Mouse (Mus musculus): ENCODE results near the gene Arhgap35. TPM values are rescaled to one million over a fixed set of nuclear protein-coding genes. Genes with fewer than 3 reads are reported as not detected.
A peak's percentile ranks its signal among the peaks of the same experiment; 100 is the strongest.

The Arhgap35 gene
- polyA plus RNA-seq, 1 experiment from 2014 or later: 3.8 TPM

- H3K4me2 ChIP-seq (replicated peaks; ENCODE audit: low read depth): no peak overlapping the region
- H3K4me1 ChIP-seq (replicated peaks; ENCODE audit: control insufficient read depth, insufficient read depth): no peaks in the 10 kb centered on the region
- TF ChIP-seq CTCF (IDR thresholded peaks at IDR 0.05; ENCODE audit: low read depth): peak; percentile 79
- TF ChIP-seq EP300 (optimal IDR thresholded peaks at IDR 0.05): no peak
- H3K4me3 ChIP-seq (ENCODE audit: low read depth, low read length): no peak overlapping the region
- DNase-seq (ENCODE audit: low spot score): peak; percentile 45
- peaks cover 10% of the 10 kb centered on the region for H3K36me3 ChIP-seq (ENCODE audit: control insufficient read depth, insufficient read depth, low read length)
- no peak overlapping the region for H3K9ac ChIP-seq (ENCODE audit: low read length)
- 45% methylated on average over 2 of the region's 2 CpGs for WGBS
- no peak for ATAC-seq (ENCODE audit: low FRiP score, low TSS enrichment)
- no peak overlapping the region for H3K27ac ChIP-seq (replicated peaks)
- H3K9me3 ChIP-seq (ENCODE audit: control insufficient read depth, low read length): no peaks in the 10 kb centered on the region
- H3K27me3 ChIP-seq (ENCODE audit: control insufficient read depth, insufficient read depth, low read length): no peaks in the 10 kb centered on the region
Observed at GRCm38 (mm10) chr7:16493361-16493760, 121.4 kb downstream of the Arhgap35 start.

GRCm38 (mm10) chr7:16492211-16492610 is 122.6 kb downstream of the Arhgap35 start:
- WGBS: 60% methylated on average over 3 of the region's 3 CpGs
- no peaks in the 10 kb centered on the region for H3K27me3 ChIP-seq (ENCODE audit: control insufficient read depth, insufficient read depth, low read length)
- H3K9me3 ChIP-seq (ENCODE audit: control insufficient read depth, low read length): no peaks in the 10 kb centered on the region
- no peak overlapping the region for H3K4me2 ChIP-seq (replicated peaks; ENCODE audit: low read depth)
- DNase-seq (ENCODE audit: low spot score): no peak
- H3K27ac ChIP-seq (replicated peaks): no peak overlapping the region
- H3K36me3 ChIP-seq (ENCODE audit: control insufficient read depth, insufficient read depth, low read length): peaks cover 3% of the 10 kb centered on the region
- H3K4me3 ChIP-seq (ENCODE audit: low read depth, low read length): no peak overlapping the region
- no peaks in the 10 kb centered on the region for H3K4me1 ChIP-seq (replicated peaks; ENCODE audit: control insufficient read depth, insufficient read depth)
- H3K9ac ChIP-seq (ENCODE audit: low read length): no peak overlapping the region
- TF ChIP-seq CTCF (IDR thresholded peaks at IDR 0.05; ENCODE audit: low read depth) (no peak), EP300 (optimal IDR thresholded peaks at IDR 0.05) (no peak)
- ATAC-seq (ENCODE audit: low FRiP score, low TSS enrichment): no peak

DNA sequence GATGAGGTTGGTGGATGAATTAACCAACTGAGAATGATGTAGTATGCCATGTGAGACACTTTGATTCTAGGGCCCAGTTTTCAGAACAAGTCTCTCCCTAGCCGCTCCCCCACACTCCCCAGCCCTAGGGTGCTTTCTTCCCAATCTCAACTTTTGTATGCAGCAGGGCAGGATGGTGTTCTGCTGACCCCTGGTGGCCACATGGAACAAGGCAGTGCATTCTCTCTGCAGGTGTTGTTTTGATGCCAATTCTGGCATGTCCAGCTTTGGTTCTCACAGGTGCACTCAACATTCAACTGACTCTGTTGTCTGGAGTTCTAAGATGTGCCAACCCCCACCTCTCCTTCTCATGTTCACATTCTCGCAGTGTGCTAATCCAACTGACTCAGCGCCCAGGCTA is 123.0 kb downstream of the Arhgap35 start:
- H3K27ac ChIP-seq (replicated peaks): no peak overlapping the region
- ATAC-seq (ENCODE audit: low FRiP score, low TSS enrichment) (no peak; the same call in 1 of the 2 replicates), DNase-seq (ENCODE audit: low spot score) (peak; percentile 75)
- 28% methylated on average over 3 of the region's 3 CpGs for WGBS
- H3K4me1 ChIP-seq (replicated peaks; ENCODE audit: control insufficient read depth, insufficient read depth): no peaks in the 10 kb centered on the region
- H3K9me3 ChIP-seq (ENCODE audit: control insufficient read depth, low read length): no peaks in the 10 kb centered on the region
- TF ChIP-seq CTCF (IDR thresholded peaks at IDR 0.05; ENCODE audit: low read depth) (peak; percentile 98), EP300 (optimal IDR thresholded peaks at IDR 0.05) (no peak)
- H3K4me2 ChIP-seq (replicated peaks; ENCODE audit: low read depth): no peak overlapping the region
- H3K36me3 ChIP-seq (ENCODE audit: control insufficient read depth, insufficient read depth, low read length): no peaks in the 10 kb centered on the region; the same call in 1 of the 2 replicates
- H3K4me3 ChIP-seq (ENCODE audit: low read depth, low read length): no peak overlapping the region
- H3K27me3 ChIP-seq (ENCODE audit: control insufficient read depth, insufficient read depth, low read length): no peaks in the 10 kb centered on the region
- no peak overlapping the region for H3K9ac ChIP-seq (ENCODE audit: low read length)

- Histone ChIP-seq H3K4me2 (replicated peaks; ENCODE audit: low read depth) (no peak overlapping the region), H3K9me3 (ENCODE audit: control insufficient read depth, low read length) (no peaks in the 10 kb centered on the region), H3K4me1 (replicated peaks; ENCODE audit: control insufficient read depth, insufficient read depth) (no peaks in the 10 kb centered on the region), H3K27ac (replicated peaks) (no peak overlapping the region), H3K9ac (ENCODE audit: low read length) (no peak overlapping the region), H3K27me3 (ENCODE audit: control insufficient read depth, insufficient read depth, low read length) (no peaks in the 10 kb centered on the region), H3K4me3 (ENCODE audit: low read depth, low read length) (no peak overlapping the region), H3K36me3 (ENCODE audit: control insufficient read depth, insufficient read depth, low read length) (no peaks in the 10 kb centered on the region)
- TF ChIP-seq CTCF (IDR thresholded peaks at IDR 0.05; ENCODE audit: low read depth): no peak
- no peak for ATAC-seq (ENCODE audit: low FRiP score, low TSS enrichment)
- 81% methylated on average over 9 of the region's 9 CpGs for WGBS
- no peak for DNase-seq (ENCODE audit: low spot score)
Observed at GRCm38 (mm10) chr7:16489948-16490347, 124.8 kb downstream of the Arhgap35 start.

DNA sequence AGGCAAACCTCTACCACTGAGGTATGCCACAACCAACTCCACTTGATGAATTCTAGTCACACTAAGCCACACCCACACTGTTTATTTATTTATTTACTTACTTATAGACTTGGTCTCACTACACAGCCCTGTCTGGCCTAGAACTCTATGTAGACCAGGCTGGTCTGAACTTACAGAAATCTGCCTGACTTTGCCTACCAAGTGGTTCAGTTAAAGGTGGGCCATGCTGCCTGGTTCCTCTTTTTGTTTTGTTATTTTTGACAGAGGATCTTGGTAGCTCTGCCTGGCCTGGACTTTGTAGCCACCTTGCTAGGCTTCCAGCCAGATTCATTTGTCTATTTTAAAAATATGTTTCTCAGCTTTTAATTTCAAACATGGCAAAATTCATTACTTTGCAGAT is 126.0 kb downstream of the Arhgap35 start:
- Histone ChIP-seq H3K9ac (ENCODE audit: low read length) (no peak overlapping the region), H3K27me3 (ENCODE audit: control insufficient read depth, insufficient read depth, low read length) (no peaks in the 10 kb centered on the region), H3K27ac (replicated peaks) (no peak overlapping the region), H3K4me1 (replicated peaks; ENCODE audit: control insufficient read depth, insufficient read depth) (no peaks in the 10 kb centered on the region), H3K36me3 (ENCODE audit: control insufficient read depth, insufficient read depth, low read length) (no peaks in the 10 kb centered on the region), H3K4me2 (replicated peaks; ENCODE audit: low read depth) (no peak overlapping the region), H3K9me3 (ENCODE audit: control insufficient read depth, low read length) (no peaks in the 10 kb centered on the region), H3K4me3 (ENCODE audit: low read depth, low read length) (no peak overlapping the region)
- DNase-seq (ENCODE audit: low spot score): no peak
- no peak for ATAC-seq (ENCODE audit: low FRiP score, low TSS enrichment)
- TF ChIP-seq CTCF (IDR thresholded peaks at IDR 0.05; ENCODE audit: low read depth) (no peak), EP300 (optimal IDR thresholded peaks at IDR 0.05) (no peak)

GRCm38 (mm10) chr7:16477628-16478027 is 137.2 kb downstream of the Arhgap35 start, which contains the start of gene Npas1:
Gene Npas1, minus strand, starts transcription at chr7:16477728.
- WGBS: 83% methylated on average over 8 of the region's 8 CpGs
- Histone ChIP-seq H3K36me3 (ENCODE audit: control insufficient read depth, insufficient read depth, low read length) (no peaks in the 10 kb centered on the region), H3K4me1 (replicated peaks; ENCODE audit: control insufficient read depth, insufficient read depth) (no peaks in the 10 kb centered on the region), H3K9me3 (ENCODE audit: control insufficient read depth, low read length) (no peaks in the 10 kb centered on the region), H3K4me2 (replicated peaks; ENCODE audit: low read depth) (peak within 1 kb of the TSS; percentile 40), H3K27ac (replicated peaks) (no peak within 1 kb of the TSS), H3K4me3 (ENCODE audit: low read depth, low read length) (peak within 1 kb of the TSS; percentile 21), H3K9ac (ENCODE audit: low read length) (no peak within 1 kb of the TSS), H3K27me3 (ENCODE audit: control insufficient read depth, insufficient read depth, low read length) (peaks cover 24% of the 10 kb centered on the region; the same call in 1 of the 2 replicates)
- ATAC-seq (ENCODE audit: low FRiP score, low TSS enrichment) (no peak), DNase-seq (ENCODE audit: low spot score) (no peak)
- TF ChIP-seq CTCF (IDR thresholded peaks at IDR 0.05; ENCODE audit: low read depth) (no peak), EP300 (optimal IDR thresholded peaks at IDR 0.05) (no peak)

Data from stomach, postnatal 0 days (tissue).